Mouse (Mus musculus) left cerebral cortex, adult 11 months (tissue): ENCODE measurements at regions not wholly inside any gene's neighbourhood (a gene's known extent, or its start where the extent isn't known, plus 50 kb on each side); places are given as distances from the start of the nearest gene placed in this dataset.

Source experiments
- DNase-seq: peaks from one replicate; pipeline ENCODE4 v3.0.0; 2022; ENCODE audit warnings: low spot score

DNA sequence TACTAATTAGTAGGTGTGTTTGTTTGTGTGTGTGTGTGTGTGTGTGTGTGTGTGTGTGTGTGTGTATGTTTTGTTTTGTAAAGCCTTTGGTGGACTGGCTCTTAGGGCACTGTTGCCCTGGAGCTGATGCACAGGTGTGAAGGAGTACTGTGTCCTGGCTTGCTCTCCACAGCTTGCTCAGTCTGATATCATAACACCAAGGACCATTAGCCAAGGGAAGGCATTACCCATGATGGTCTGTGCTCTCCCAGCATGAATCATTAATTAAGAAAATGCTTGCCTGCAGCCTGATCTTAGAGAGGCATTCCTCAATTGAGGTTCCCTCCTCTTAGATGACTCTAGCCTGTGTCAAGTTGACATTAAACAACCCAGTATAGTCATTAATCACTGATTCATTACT, 54.7 kb downstream of the Spry2 start:
- no peak for DNase-seq

DNA sequence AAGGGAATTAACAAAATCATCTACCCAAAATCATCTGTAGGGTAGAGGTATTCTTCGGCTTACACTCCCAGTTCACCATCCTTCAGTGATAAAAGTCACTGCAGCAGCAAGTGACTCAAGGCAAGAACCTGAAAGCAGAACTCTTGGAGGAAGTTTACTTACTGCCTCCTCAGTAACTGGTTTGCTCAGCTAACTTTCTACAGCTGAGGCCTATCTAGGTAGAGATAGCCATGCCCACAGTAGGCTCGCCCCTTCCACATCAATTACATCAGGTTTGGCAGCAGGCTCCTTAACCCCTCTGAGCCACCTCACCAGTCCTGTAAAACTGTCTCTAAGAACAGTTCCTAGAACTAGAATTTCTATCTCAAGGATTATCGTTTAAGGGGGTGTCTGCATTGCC, 59.1 kb downstream of the Spry2 start:
- no peak for DNase-seq

DNA sequence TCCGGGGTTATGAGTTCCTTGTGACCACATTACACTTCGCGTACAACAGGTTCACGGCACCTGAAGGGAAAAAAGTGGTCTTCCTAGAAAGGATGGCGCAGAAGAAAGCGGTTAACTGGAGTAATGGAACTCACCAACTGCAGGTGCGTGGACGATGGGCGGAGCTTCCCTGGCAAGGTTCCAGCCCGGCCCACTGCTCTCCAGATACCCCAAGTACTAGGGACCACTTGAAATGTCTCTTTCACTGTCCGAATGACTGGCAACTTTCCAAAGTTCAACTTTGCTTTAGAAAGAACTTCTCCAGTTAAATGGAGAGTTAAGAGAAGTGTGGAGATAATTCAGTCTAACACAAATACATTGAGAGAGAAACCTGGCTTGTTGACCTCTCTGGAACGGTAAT, 65.9 kb downstream of the Spry2 start:
- DNase-seq: no peak

GRCm38 (mm10) chr14:105830301-105830700, 66.3 kb downstream of the Spry2 start:
- DNase-seq: no peak

DNA sequence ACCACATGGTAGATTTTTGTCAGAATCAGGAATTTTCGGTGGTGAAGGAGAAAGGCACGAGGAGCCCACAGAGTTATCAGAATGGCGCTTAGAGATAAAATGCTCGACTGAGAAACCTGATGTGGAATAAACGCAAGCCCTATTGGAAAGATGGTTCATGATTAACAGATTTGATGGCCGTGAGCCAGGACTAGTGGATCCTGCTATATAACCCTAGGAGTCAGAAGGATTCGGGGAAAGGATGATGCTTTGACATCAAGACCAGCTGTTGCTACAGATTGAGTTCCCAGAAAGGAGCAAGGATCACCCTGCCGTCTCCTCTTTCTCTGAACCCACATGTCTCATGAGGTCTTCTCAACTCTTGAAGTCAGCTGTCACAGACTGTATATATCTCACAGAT, 73.5 kb downstream of the Spry2 start:
- no peak for DNase-seq

DNA sequence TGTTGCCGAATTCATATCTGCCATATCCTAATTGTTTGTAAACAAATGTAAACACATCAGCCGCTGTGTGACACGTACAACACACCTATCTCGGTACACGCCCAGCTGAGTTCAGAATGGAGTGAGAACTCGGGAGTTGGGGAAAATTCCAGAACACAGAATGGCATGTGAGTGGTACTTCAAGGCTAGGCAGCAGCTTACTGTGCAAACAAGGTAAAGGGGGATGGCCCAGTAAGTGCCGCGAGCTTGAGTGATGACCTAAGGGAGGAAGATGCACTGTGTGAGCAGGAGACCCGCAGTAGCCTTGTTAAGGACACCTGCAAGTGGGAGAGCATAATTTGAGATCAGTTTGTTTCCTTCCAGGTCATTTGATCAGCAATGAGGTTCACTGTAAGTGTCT, 74.0 kb downstream of the Spry2 start:
- DNase-seq: no peak

- DNase-seq: no peak
Observed at GRCm38 (mm10) chr14:105819534-105819933, 77.1 kb downstream of the Spry2 start.

DNA sequence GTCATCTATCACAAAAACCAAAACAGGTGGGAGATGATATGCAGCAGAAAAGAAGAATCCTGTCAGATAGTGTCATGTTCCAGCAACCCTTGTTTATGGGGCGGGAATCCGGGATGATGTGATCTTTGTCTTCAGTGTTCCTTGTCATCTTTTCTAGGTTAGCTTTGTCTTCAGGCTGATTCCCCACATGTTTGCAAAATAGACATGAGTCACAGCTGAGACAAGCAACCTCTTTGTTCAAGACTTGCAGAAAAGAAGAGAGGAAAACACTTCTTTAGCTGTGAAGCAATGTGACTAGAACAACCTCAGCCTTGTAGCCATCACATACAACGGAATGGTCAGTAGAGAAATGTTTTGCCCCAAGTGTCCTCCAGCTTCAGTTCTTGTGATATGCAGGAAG, 77.8 kb downstream of the Spry2 start:
- DNase-seq: no peak

DNA sequence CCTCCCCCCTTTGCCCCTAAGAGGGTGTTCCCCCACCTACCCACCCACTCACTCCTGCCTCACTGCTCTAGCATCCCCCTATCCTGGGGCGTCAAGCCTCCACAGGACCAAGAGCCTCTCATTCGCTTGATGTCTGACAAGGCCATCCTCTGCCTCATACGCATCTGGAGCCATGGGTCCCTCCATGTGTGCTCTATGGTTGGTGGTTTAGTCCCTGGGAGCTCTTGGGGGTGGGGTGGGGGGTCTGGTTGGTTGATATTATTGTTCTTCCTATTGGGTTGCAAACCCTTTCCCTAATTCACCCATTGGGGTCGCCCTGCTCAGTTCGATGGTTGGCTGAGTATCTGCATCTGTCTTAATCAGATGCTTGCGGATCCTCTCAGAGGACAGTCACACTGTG, 79.1 kb downstream of the Spry2 start:
- DNase-seq: no peak

- no peak for DNase-seq
Observed at GRCm38 (mm10) chr14:105815827-105816226, 80.8 kb downstream of the Spry2 start.

GRCm38 (mm10) chr14:105815281-105815680, 81.3 kb downstream of the Spry2 start:
- no peak for DNase-seq

- DNase-seq: no peak
Observed at GRCm38 (mm10) chr14:105813661-105814060, 83.0 kb downstream of the Spry2 start.

DNA sequence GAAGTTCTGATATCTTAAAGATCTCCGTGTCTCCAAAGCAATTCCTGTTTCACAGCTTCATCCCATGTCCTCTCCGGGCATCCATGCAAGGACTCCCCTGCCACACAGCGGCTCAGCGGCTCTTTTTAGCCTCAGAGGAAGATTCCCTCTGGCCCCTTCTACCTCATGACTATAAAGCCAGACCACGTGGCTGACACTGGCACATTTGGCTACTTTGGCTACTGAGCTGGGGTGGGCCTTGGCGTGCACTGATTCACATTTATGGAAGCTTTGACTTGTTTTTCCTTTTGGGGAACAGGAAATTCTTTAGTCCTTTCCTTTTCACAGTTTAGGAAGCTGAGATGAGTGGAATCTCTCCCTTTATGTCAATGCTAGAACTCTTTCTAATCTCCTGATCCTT, 83.5 kb downstream of the Spry2 start:
- no peak for DNase-seq

GRCm38 (mm10) chr14:105805762-105806161, 90.9 kb downstream of the Spry2 start:
- no peak for DNase-seq

- DNase-seq: no peak
Observed at GRCm38 (mm10) chr14:105805362-105805761, 91.3 kb downstream of the Spry2 start.

- DNase-seq: no peak
Observed at GRCm38 (mm10) chr14:105804761-105805160, 91.9 kb downstream of the Spry2 start.

- no peak for DNase-seq
Observed at GRCm38 (mm10) chr14:105803281-105803680, 93.3 kb downstream of the Spry2 start.

DNA sequence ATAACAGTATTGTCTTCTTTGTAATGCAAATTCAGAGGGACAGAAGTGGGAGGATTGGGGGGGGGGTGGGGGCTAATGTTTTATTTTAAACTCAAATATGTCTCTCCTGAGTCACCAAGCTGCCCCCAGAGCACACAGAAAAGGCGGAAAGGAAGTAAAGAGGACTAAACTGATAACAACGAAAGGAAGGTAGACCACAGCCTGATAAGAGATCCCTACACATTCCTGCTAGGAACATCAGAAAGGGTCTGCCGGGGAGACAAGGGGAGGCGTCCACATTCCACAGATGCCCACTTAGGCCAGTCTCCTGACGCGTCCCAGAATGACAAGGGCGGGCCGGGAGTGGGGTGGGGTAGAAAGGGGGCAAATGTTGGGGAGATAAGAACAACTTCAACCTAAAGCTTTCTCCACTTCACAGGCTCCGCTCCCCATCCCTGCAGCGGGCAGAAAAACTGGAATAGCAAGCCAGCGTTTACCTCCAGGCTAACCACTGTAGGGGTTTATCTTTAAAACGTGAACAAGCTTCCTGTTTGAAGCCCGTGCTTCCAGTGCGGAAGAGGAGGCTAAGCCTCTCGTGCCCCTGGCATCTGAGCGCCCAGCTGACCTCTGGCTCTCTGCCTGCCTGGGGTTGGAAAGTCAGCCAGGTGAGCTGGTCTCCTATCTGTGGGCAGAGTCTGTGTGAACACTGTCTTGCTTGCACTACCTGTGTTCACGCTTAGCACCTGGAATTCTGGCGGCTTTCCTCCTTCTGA, 93.9 kb downstream of the Spry2 start:
- no peak for DNase-seq

- no peak for DNase-seq
Observed at GRCm38 (mm10) chr14:105800142-105800925, 96.3 kb downstream of the Spry2 start.

GRCm38 (mm10) chr14:105799401-105799861, 97.2 kb downstream of the Spry2 start:
- no peak for DNase-seq

DNA sequence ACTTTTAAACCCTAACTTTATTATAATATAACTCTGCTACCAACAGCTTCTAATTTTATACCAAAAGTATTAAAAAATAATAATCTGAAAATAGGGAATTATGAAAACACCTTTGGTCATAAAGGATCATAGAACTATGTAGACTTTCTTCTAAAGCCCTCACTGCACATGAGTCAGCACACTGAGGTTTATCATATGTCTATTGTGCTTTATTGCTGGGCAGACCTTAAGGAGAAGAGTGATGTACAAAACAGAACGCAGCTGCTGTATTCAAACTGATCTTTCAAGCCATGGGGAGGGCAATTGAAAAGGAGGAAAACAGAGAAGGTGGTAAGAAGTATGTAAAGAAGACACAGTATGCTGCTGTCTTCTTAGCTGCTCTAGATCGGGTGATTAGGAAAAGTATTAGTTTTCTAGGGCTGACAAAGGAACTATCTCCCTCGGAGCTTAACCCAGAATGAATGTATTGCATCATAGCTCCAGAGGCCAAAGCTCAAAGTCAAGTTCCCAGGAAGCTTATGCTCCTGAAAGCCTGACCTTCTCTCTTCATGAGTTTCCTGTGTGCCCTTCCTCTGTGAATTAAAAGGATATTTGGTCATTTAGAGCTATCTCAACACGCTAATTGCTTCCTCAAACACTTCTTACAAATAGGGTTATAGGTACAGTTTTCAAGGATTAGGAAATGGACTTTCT, 103.5 kb downstream of the Spry2 start:
- DNase-seq: no peak

DNA sequence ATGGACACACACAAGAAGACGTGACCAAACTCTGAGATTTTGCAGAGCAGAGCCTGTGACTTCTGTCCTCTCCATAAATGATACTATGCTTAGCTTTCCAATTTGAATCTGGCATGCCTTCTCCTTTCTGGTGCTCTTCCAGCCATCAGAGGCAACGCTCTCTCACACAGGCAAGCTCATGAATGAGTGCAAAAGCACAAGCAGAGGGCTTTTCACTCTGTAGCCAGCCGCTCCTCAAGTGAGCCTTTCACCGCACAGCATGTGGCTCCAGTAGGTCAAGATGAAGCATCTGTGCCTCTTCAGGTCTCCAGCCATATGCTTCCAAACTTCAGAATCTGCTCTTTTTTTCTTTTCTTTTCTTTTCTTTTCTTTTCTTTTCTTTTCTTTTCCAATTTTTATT, 106.2 kb downstream of the Spry2 start:
- no peak for DNase-seq

DNA sequence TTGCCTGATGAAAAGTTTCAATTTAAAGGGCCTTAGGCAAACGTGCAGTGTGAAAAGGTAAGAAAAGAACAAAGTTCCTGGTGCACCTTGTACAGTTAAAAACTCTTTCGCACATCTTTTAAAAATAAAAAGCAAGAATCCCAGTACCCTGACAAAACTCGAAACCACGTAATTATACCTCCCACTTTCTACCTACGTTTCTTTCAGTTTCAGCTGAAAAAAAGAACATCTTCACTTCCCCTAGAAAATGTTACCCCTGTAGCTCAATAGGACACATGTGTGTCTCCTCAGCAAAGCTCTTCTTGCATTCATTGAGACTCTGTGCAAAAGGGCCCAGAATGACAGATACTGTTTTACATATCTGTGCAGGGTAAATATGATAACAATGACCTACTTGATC, 113.2 kb downstream of the Spry2 start:
- DNase-seq: no peak
